Mouse (Mus musculus) heart, postnatal 10 days (tissue): ENCODE data around the gene Dhfr. TPM values are rescaled to one million over a fixed set of nuclear protein-coding genes. Genes with fewer than 3 reads are reported as not detected.
"Not testable (repeated sequence)": the region's sequence is repeated elsewhere in the genome, so short reads cannot be mapped to it uniquely, and the experiment has no call there.

Experiments
- DNase-seq, 2 experiments: peaks; one replicate each; pipeline ENCODE4 v3.0.0; 2021
- intact Hi-C: fragments of 180-260 bp; cut with DNase I; formaldehyde crosslinking; loops from one replicate; pipeline ENCODE4 v1.15.1; 2025
- total RNA-seq, 2 experiments: library from RNA; stranded (reverse); gene quantifications; 2 replicates each; pipeline ENCODE4 v1.2.3; 2021

Dhfr gene
- total RNA-seq, 2 experiments from 2014 or later, result 2.9 to 3.4 TPM

DNA sequence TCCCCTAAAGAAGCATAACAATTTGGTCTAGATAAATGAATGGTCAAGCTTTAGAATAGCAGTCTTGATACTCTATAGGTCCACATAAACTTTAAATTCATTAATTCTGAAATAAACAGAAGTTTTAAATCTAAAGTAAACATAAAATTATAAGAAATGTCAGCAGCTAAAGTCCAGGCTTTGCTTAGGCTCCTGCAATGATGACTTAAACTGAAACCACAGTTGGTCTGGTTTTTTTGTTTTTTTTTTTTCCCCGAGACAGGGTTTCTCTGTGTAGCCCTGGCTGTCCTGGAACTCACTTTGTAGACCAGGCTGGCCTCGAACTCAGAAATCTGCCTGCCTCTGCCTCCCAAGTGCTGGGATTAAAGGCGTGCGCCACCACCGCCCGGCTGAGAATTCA is 16.9 kb downstream of the Dhfr start:
- intact Hi-C loops, DNase-seq: not testable (repeated sequence)

DNA sequence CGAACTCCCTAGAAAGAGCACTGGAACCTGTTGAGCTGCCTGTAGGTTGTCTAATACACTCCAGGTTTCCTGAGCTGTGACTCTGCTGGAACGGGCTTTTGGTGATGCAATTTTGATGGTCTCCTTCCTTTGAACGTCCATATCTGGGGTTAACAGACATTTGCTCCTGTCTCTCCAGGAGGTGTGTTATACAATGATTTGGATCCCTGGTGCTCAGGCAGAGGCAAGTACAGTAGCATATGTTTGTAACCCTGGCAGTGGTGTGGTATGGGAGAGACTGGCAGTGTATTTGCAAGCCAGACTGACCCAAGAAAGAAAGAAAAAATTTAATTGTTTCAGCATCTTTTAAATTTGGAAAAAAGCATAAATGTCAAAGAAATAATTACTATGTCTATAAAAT is 32.8 kb downstream of the Dhfr start:
- intact Hi-C loops, result no loop called here
- DNase-seq, result no peak

GRCm38 (mm10) chr13:92393047-92393661 is 38.6 kb downstream of the Dhfr start:
- no peak for DNase-seq
- intact Hi-C loops, result no loop called here

- DNase-seq, result no peak
- intact Hi-C loops, result no loop called here
These were observed 44.2 kb downstream of the Dhfr start for GRCm38 (mm10) chr13:92398491-92399384.

GRCm38 (mm10) chr13:92402063-92402462 is 47.5 kb downstream of the Dhfr start:
- intact Hi-C loops, result no loop called here

GRCm38 (mm10) chr13:92403496-92403895 is 49.0 kb downstream of the Dhfr start:
- intact Hi-C loops, result no loop called here
- DNase-seq, result no peak

More at GRCm38 (mm10) chr13:92402063-92402462, 47.5 kb downstream of the Dhfr start:
- DNase-seq, result no peak

DNA sequence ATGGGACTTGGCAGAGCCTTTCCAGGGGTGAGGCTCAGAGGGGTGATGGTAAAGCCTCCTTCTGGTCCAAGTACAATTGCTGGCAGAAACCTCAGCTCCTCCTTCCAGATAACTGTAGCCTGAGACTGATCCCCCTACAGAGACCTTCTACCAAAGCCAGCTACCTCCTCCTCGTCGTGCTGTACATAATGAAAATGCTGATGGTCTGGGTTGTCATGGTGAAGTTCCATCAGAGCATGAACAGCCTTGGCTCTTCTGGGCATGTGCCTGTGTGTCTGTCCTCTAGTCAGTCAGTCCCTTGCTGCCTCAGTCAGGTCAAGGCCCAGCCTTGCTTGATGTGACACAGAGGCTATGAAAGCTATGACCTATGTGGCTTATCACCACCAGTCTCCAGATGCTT is 56.0 kb downstream of the Dhfr start:
- intact Hi-C loops, result no loop called here
- no peak for DNase-seq

DNA sequence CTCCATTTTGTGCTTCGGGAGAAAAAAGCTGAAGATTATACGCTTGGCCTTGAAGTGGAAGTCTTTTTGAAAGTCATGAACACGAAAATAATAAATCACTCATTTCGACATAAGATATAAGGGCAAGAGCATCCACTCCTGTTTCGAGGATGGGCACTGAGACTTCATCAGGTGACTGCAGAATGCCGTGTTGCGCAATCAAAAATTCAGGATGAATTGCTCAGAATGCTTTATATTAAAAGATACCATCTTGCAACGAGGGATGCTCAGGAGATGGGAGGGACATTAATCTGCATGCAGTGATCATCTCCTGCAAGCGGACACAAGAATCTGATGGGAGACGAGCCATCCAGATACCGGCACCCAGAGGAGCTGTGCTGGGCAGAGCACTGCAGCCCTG is 65.1 kb downstream of the Dhfr start:
- intact Hi-C loops, result no loop called here
- no peak for DNase-seq

DNA sequence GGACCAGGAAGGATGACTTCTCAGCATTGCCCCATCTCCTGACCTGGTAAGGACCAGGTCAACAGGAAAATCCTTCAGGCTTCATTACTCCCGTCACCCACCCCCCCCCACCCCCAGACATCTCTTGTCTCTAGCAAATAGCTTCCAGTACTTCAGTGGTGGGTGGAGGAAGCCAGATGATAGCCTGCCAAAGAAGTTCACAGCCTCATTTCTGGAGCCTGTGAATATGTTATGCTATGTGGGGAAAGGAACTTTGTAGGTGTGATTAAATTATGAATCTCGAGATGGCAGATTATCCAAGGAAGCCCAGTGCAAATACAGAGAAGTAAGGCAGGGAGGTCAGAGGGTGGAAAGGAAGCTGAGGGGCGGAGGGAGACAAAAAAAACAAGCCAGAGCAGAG is 69.2 kb downstream of the Dhfr start:
- no peak for DNase-seq
- intact Hi-C loops, result no loop called here

DNA sequence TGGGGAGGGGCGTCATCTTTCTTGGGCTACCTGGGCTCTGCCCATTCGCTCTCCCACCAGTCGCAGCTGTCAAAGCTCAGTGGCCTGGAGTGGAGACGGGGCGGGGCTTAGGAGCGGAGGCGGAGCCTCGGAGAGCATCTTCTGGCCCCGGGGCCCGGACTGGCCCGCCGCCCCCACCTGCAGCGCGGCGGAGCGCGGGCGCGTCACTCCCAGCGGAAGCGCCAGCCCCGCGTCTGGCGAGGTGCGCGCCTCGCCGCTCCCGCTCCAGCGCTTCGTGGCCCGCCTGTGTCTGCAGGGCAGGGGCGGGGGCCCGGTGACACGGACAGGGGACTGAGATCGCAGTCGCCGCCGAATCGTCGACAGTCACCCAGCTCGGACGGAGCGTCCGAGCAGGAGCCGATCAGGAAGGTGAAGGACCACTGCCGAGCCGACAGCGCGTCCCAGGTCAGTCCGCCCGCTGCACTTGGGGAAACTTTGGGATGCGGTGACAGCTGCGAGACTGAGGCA is 71.3 kb downstream of the Dhfr start, which contains the start of gene Ankrd34b:
Ankrd34b (plus strand) TSS at position 139 of the 507 bp plus-strand sequence.
- peak; percentile 8 to 20 for DNase-seq
- intact Hi-C loops, result no loop called here

- intact Hi-C loops, result no loop called here
- DNase-seq, result peak; percentile 16 to 23
These were observed 71.9 kb downstream of the Dhfr start for GRCm38 (mm10) chr13:92426294-92427051.

DNA sequence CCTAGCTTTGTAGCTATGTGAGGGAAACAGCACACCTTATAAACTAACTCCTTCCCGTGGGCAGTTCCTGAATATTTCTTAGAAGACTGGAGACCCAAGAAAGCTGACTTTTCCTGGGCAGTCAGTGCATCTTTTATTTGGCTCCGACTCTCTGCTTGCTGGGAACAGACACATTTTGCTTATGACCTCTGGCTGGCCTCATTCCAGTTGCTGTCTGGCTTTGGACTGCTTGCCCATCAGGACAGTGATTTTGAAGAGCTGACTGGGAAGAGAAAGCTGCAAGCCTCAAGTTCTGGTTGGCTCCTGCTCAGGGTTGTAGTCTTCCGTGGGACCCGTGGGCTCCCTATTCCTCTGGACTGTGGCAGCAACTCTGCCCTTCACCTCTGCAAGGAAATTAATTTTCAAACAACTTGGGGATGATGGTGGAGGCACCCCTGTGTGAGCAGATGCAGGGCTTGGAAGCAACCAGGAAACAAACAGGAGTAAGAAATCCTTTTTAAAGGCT is 72.9 kb downstream of the Dhfr start:
- intact Hi-C loops, result no loop called here
- DNase-seq, result peak; percentile 5 to 17

Other genes starting within 250 kb of the Dhfr start
- gene Rasgrf2, start 223.1 kb upstream of the Dhfr start, total RNA-seq, result 1 to 10 TPM; 2.5 to 2.6 TPM
- not detected for gene Gm20379, start 48.7 kb upstream of the Dhfr start, total RNA-seq
- gene Msh3, start 277 bp downstream of the Dhfr start, total RNA-seq, result 10 to 100 TPM; 11.9 to 13.5 TPM
- gene Ankrd34b, start 71.2 kb downstream of the Dhfr start, total RNA-seq, result not detected
- gene Fam151b, start 129.3 kb downstream of the Dhfr start, total RNA-seq, result 1 to 10 TPM; 3.0 to 3.7 TPM
- gene Zfyve16, start 176.1 kb downstream of the Dhfr start, total RNA-seq, result 10 to 100 TPM; 17.5 to 20.2 TPM
- gene Spz1, start 221.4 kb downstream of the Dhfr start, total RNA-seq, result not detected